Mouse (Mus musculus): Measurements from ENCODE around the gene Strip2.
A peak's percentile ranks its signal among the peaks of the same experiment; 100 is the strongest.

Gene Strip2

GRCm38 (mm10) chr6:29916530-29917382 lies at the start of gene Strip2:
TSS of gene Strip2 (plus strand) at chr6:29917012.
- peak; percentile 91 to 92 for DNase-seq (ENCODE audit: low spot score in 2 of 2)

GRCm38 (mm10) chr6:29868341-29868895 lies 48.4 kb upstream of the Strip2 start:
- DNase-seq (ENCODE audit: low spot score in 2 of 2), result no peak

- no peak for DNase-seq (ENCODE audit: low spot score in 2 of 2)
Observed at GRCm38 (mm10) chr6:29873654-29874053, 43.2 kb upstream of the Strip2 start.

- DNase-seq (ENCODE audit: low spot score in 2 of 2), result peak; percentile 26 to 37
Observed at GRCm38 (mm10) chr6:29875576-29875975, 41.2 kb upstream of the Strip2 start.

- DNase-seq (ENCODE audit: low spot score in 2 of 2), result no peak
Observed at GRCm38 (mm10) chr6:29876782-29877181, 40.0 kb upstream of the Strip2 start.

- DNase-seq (ENCODE audit: low spot score in 2 of 2), result no peak
Observed at GRCm38 (mm10) chr6:29879579-29879978, 37.2 kb upstream of the Strip2 start.

GRCm38 (mm10) chr6:29880796-29881195 lies 36.0 kb upstream of the Strip2 start:
- DNase-seq (ENCODE audit: low spot score in 2 of 2), result no peak

GRCm38 (mm10) chr6:29881936-29882335 lies 34.9 kb upstream of the Strip2 start:
- peak in 1 of 2 experiments; percentile 16 for DNase-seq (ENCODE audit: low spot score in 2 of 2)

- no peak for DNase-seq (ENCODE audit: low spot score in 2 of 2)
Observed at GRCm38 (mm10) chr6:29882870-29883269, 33.9 kb upstream of the Strip2 start.

GRCm38 (mm10) chr6:29891151-29891550 lies 25.7 kb upstream of the Strip2 start:
- no peak for DNase-seq (ENCODE audit: low spot score in 2 of 2)

GRCm38 (mm10) chr6:29896976-29897375 lies 19.8 kb upstream of the Strip2 start:
- DNase-seq (ENCODE audit: low spot score in 2 of 2), result no peak

- no peak for DNase-seq (ENCODE audit: low spot score in 2 of 2)
Observed at GRCm38 (mm10) chr6:29901450-29901849, 15.4 kb upstream of the Strip2 start.

GRCm38 (mm10) chr6:29902256-29902655 lies 14.6 kb upstream of the Strip2 start:
- no peak for DNase-seq (ENCODE audit: low spot score in 2 of 2)

- DNase-seq (ENCODE audit: low spot score in 2 of 2), result peak in 1 of 2 experiments; percentile 6
Observed at GRCm38 (mm10) chr6:29903343-29903914, 13.4 kb upstream of the Strip2 start.

GRCm38 (mm10) chr6:29904281-29904680 lies 12.5 kb upstream of the Strip2 start:
- peak; percentile 16 to 42 for DNase-seq (ENCODE audit: low spot score in 2 of 2)

GRCm38 (mm10) chr6:29910631-29911030 lies 6.2 kb upstream of the Strip2 start:
- DNase-seq (ENCODE audit: low spot score in 2 of 2), result no peak

- no peak for DNase-seq (ENCODE audit: low spot score in 2 of 2)
Observed at GRCm38 (mm10) chr6:29913673-29914072, 3.1 kb upstream of the Strip2 start.

- no peak for DNase-seq (ENCODE audit: low spot score in 2 of 2)
Observed at GRCm38 (mm10) chr6:29914136-29914535, 2.7 kb upstream of the Strip2 start.

- no peak for DNase-seq (ENCODE audit: low spot score in 2 of 2)
Observed at GRCm38 (mm10) chr6:29915836-29916235, 976 bp upstream of the Strip2 start.

- no peak for DNase-seq (ENCODE audit: low spot score in 2 of 2)
Observed at GRCm38 (mm10) chr6:29917383-29917720, 540 bp downstream of the Strip2 start.

GRCm38 (mm10) chr6:29917947-29918346 lies 1.1 kb downstream of the Strip2 start:
- no peak for DNase-seq (ENCODE audit: low spot score in 2 of 2)

GRCm38 (mm10) chr6:29923501-29923900 lies 6.7 kb downstream of the Strip2 start:
- peak; percentile 60 to 78 for DNase-seq (ENCODE audit: low spot score in 2 of 2)
